12 mouse cellular contexts compared by ENCODE assay signal in the genomic region with DNA sequence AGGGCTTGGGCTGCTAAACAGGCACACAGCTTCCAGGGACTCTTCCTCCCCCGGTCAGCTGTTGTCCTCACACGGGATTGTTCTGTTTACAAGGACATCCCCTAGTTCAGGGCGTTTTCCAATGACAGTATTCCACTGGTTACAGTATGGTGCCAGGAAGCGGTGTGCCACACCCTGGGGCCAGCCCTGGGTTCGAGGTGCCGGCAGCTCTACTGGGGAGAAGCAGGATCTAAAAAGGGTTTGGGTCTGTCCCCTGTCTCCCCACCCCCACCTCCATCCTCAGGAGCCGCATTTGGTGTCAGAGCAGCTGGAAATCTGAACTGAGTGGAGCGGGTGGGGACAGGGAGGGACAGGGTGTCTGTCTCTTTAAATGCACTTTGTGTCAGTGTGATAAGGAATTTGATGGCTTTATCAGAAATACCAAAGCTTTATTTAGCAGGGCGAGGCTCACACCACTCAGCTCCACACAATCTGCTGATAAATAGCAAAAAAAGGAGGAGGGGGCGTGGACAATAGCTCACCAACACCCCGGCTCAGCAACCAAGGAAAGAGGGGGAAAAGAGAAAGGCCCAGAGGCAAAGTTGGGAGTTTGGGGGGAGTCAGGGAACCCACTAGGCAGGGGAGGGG.
DNase-seq lines count a peak whose midpoint lies in the region; ATAC-seq lines count a peak whose summit lies in the region.
"Had no signal": no experiment of that assay in that cellular context is flagged by ENCODE, and none has a peak within 500 bp of the region (broad histone marks: within the 10 kb centered on the region; RNA-seq: fewer than 3 reads in every experiment).

No protein-coding gene starts in this region.

- no peaks in the 10 kb centered on the region for H3K36me3 ChIP-seq in liver, embryonic 11.5 days (ENCODE audit: control insufficient read depth, insufficient read depth, low read length)
- H3K36me3 ChIP-seq in heart, embryonic 12.5 days, result no peaks in the 10 kb centered on the region
- no peaks in the 10 kb centered on the region for H3K36me3 ChIP-seq in liver, embryonic 16.5 days (ENCODE audit: control insufficient read depth, insufficient read depth)
- no peaks in the 10 kb centered on the region for H3K36me3 ChIP-seq in stomach, embryonic 15.5 days
- H3K36me3 ChIP-seq in midbrain, embryonic 11.5 days (ENCODE audit: control insufficient read depth, insufficient read depth, low read length), result no peaks in the 10 kb centered on the region
- H3K36me3 ChIP-seq: forebrain, embryonic 15.5 days had no signal

- 0 out of 2 replicates have a peak, but pooled peaks have one; percentile 40 for ATAC-seq in liver, embryonic 11.5 days (replicated peaks; ENCODE audit: low FRiP score)
- 0 out of 2 replicates have a peak, but pooled peaks have one; percentile 13 for ATAC-seq in heart, embryonic 12.5 days (ENCODE audit: insufficient number of reproducible peaks, low FRiP score)
- ATAC-seq in liver, embryonic 16.5 days (ENCODE audit: low read depth), result peak; percentile 27
- ATAC-seq in stomach, embryonic 15.5 days (ENCODE audit: insufficient read depth, low FRiP score, low read depth), result peak; percentile 27; the same call in 1 of the 2 replicates
- ATAC-seq in midbrain, embryonic 11.5 days (ENCODE audit: low FRiP score), result no peak
- ATAC-seq: forebrain, embryonic 15.5 days had no signal

- no peaks in the 10 kb centered on the region for H3K9me3 ChIP-seq in liver, embryonic 11.5 days (ENCODE audit: control insufficient read depth, low read length)
- H3K9me3 ChIP-seq in heart, embryonic 12.5 days (replicated peaks), result no peaks in the 10 kb centered on the region
- H3K9me3 ChIP-seq in liver, embryonic 16.5 days (replicated peaks; ENCODE audit: control insufficient read depth, low read length), result no peaks in the 10 kb centered on the region
- no peaks in the 10 kb centered on the region for H3K9me3 ChIP-seq in stomach, embryonic 15.5 days
- H3K9me3 ChIP-seq in midbrain, embryonic 11.5 days (ENCODE audit: control insufficient read depth, low read length), result no peaks in the 10 kb centered on the region
- H3K9me3 ChIP-seq: forebrain, embryonic 15.5 days had no signal

- DNase-seq in liver, embryonic 11.5 days (ENCODE audit: low spot score), result no peak
- no peak for DNase-seq in liver
- DNase-seq in cerebellum, postnatal 4 days (ENCODE audit: low spot score in 2 of 2), result no peak
- no peak for DNase-seq in midbrain, embryonic 11.5 days (ENCODE audit: low spot score, missing footprints)
- no peak for DNase-seq in right cerebral cortex, postnatal 10 days (ENCODE audit: low spot score in 2 of 2)
- DNase-seq: embryo, embryonic 11 days; retina, postnatal 1 day had no signal

- H3K4me1 ChIP-seq in liver, embryonic 11.5 days (replicated peaks; ENCODE audit: control insufficient read depth, insufficient read depth, low read length), result peaks cover 23% of the 10 kb centered on the region
- H3K4me1 ChIP-seq in heart, embryonic 12.5 days (replicated peaks), result peaks cover 82% of the 10 kb centered on the region
- H3K4me1 ChIP-seq in liver, embryonic 16.5 days (ENCODE audit: control insufficient read depth, low read depth, low read length), result no peaks in the 10 kb centered on the region
- peaks cover 28% of the 10 kb centered on the region for H3K4me1 ChIP-seq in stomach, embryonic 15.5 days
- H3K4me1 ChIP-seq in midbrain, embryonic 11.5 days (ENCODE audit: control insufficient read depth, insufficient read depth, low read length), result peaks cover 31% of the 10 kb centered on the region

- 43% methylated on average over 11 of the region's 11 CpGs for WGBS in liver, embryonic 11.5 days
- WGBS in heart, embryonic 12.5 days, result 13% methylated on average over 11 of the region's 11 CpGs
- 30% methylated on average over 11 of the region's 11 CpGs for WGBS in liver, embryonic 16.5 days (ENCODE audit: insufficient replicate concordance)
- 50% methylated on average over 11 of the region's 11 CpGs for WGBS in stomach, embryonic 15.5 days
- 62% methylated on average over 11 of the region's 11 CpGs for WGBS in midbrain, embryonic 11.5 days

- H3K4me2 ChIP-seq in liver, embryonic 11.5 days, result no peak overlapping the region
- peak overlapping the region; percentile 49 for H3K4me2 ChIP-seq in heart, embryonic 12.5 days
- no peak overlapping the region for H3K4me2 ChIP-seq in liver, embryonic 16.5 days (ENCODE audit: low read depth, low read length)
- peak overlapping the region; percentile 9; the same call in 1 of the 2 replicates for H3K4me2 ChIP-seq in stomach, embryonic 15.5 days
- H3K4me2 ChIP-seq in midbrain, embryonic 11.5 days, result no peak overlapping the region
- H3K4me2 ChIP-seq: forebrain, embryonic 15.5 days; hindbrain, embryonic 14.5 days had no signal

- H3K9ac ChIP-seq in liver, embryonic 11.5 days (ENCODE audit: low read depth, low read length), result no peak overlapping the region
- peak overlapping the region; percentile 48 for H3K9ac ChIP-seq in heart, embryonic 12.5 days
- no peak overlapping the region for H3K9ac ChIP-seq in liver, embryonic 16.5 days (ENCODE audit: low read depth, low read length)
- no peak overlapping the region for H3K9ac ChIP-seq in stomach, embryonic 15.5 days
- H3K9ac ChIP-seq in midbrain, embryonic 11.5 days (ENCODE audit: low read length), result no peak overlapping the region
- H3K9ac ChIP-seq: forebrain, embryonic 15.5 days; hindbrain, embryonic 14.5 days had no signal

- no peak overlapping the region for H3K4me3 ChIP-seq in liver, embryonic 11.5 days (ENCODE audit: low read depth, low read length)
- no peak overlapping the region for H3K4me3 ChIP-seq in heart, embryonic 12.5 days
- H3K4me3 ChIP-seq in liver, embryonic 16.5 days (ENCODE audit: low read depth, low read length), result no peak overlapping the region
- no peak overlapping the region for H3K4me3 ChIP-seq in stomach, embryonic 15.5 days (replicated peaks)
- no peak overlapping the region for H3K4me3 ChIP-seq in midbrain, embryonic 11.5 days (ENCODE audit: low read depth, low read length)
- H3K4me3 ChIP-seq: forebrain, embryonic 15.5 days had no signal

- H3K27ac ChIP-seq in liver, embryonic 11.5 days (ENCODE audit: low read depth, low read length), result no peak overlapping the region
- peak overlapping the region; percentile 94 for H3K27ac ChIP-seq in heart, embryonic 12.5 days (ENCODE audit: poor library complexity, severe bottlenecking)
- no peak overlapping the region for H3K27ac ChIP-seq in liver, embryonic 16.5 days (ENCODE audit: low read length)
- no peak overlapping the region for H3K27ac ChIP-seq in stomach, embryonic 15.5 days
- no peak overlapping the region for H3K27ac ChIP-seq in midbrain, embryonic 11.5 days (ENCODE audit: low read depth, low read length)
- H3K27ac ChIP-seq: forebrain, embryonic 15.5 days; hindbrain, embryonic 14.5 days had no signal

- peaks cover 51% of the 10 kb centered on the region for H3K27me3 ChIP-seq in liver, embryonic 11.5 days (replicated peaks; ENCODE audit: control insufficient read depth, insufficient read depth, low read length)
- no peaks in the 10 kb centered on the region for H3K27me3 ChIP-seq in heart, embryonic 12.5 days (replicated peaks)
- H3K27me3 ChIP-seq in liver, embryonic 16.5 days (ENCODE audit: control insufficient read depth, insufficient read depth, low read depth, low read length), result peaks cover 5% of the 10 kb centered on the region
- H3K27me3 ChIP-seq in stomach, embryonic 15.5 days (replicated peaks), result peaks cover 2% of the 10 kb centered on the region; the same call in 1 of the 2 replicates
- peaks cover 75% of the 10 kb centered on the region for H3K27me3 ChIP-seq in midbrain, embryonic 11.5 days (ENCODE audit: control insufficient read depth, insufficient read depth, low read length)

Comparison
In these comparisons a context has a peak if more than half of its experiments do, and no peak if none do; other contexts are left out.
1. H3K4me2 ChIP-seq: peak in heart, embryonic 12.5 days (single experiment) and stomach, embryonic 15.5 days (single experiment); none in liver, embryonic 11.5 days (single experiment), liver, embryonic 16.5 days (single experiment) and midbrain, embryonic 11.5 days (single experiment).